Mouse (Mus musculus) intestine, postnatal 0 days (tissue): ENCODE data around the gene Ccdc39. TPM values are rescaled to one million over a fixed set of nuclear protein-coding genes. Genes with fewer than 3 reads are reported as not detected.

ENCODE experiments used
- ATAC-seq: fragments of 200-750 bp; cut with Nextera tagmentation; 2 replicates; pipeline ENCODE4 v1.8.0; 2017; ENCODE audit warnings: mild to moderate bottlenecking, moderate TSS enrichment, moderate library complexity
- H3K27ac ChIP-seq: fragments of 300-500 bp; sonication (generic); 2 replicates; pipeline ENCODE4 v1.5.1; 2014; ENCODE audit warnings: mild to moderate bottlenecking, low read depth, low read length, moderate library complexity
- H3K27me3 ChIP-seq: fragments of 300-500 bp; sonication (generic); replicated peaks from 2 replicates; pipeline ENCODE4 v1.6.1; 2014; ENCODE audit warnings: low read length, mixed read lengths; ENCODE audit not compliant: control insufficient read depth, insufficient read depth
- H3K36me3 ChIP-seq: fragments of 300-500 bp; sonication (generic); 2 replicates; pipeline ENCODE4 v1.6.1; 2014; ENCODE audit warnings: mild to moderate bottlenecking, moderate library complexity; ENCODE audit not compliant: control insufficient read depth, insufficient read depth
- H3K4me1 ChIP-seq: fragments of 300-500 bp; sonication (generic); replicated peaks from 2 replicates; pipeline ENCODE4 v1.6.1; 2014; ENCODE audit warnings: antibody characterized with exemption, low read length, mixed read lengths; ENCODE audit not compliant: control insufficient read depth, insufficient read depth
- H3K4me2 ChIP-seq: fragments of 300-500 bp; sonication (generic); replicated peaks from 2 replicates; pipeline ENCODE4 v1.6.1; 2014; ENCODE audit warnings: low read depth, mild to moderate bottlenecking, moderate library complexity
- H3K4me3 ChIP-seq: fragments of 300-500 bp; sonication (generic); 2 replicates; pipeline ENCODE4 v1.5.1; 2014; ENCODE audit warnings: low read depth, low read length
- H3K9ac ChIP-seq: fragments of 300-500 bp; sonication (generic); 2 replicates; pipeline ENCODE4 v1.6.1; 2014; ENCODE audit warnings: mild to moderate bottlenecking, low read depth, low read length
- H3K9me3 ChIP-seq: fragments of 300-500 bp; sonication (generic); 2 replicates; pipeline ENCODE4 v1.6.1; 2016; ENCODE audit warnings: mixed run types; ENCODE audit not compliant: control insufficient read depth
- CTCF ChIP-seq: sonication (generic); IDR thresholded peaks from 2 replicates; pipeline ENCODE4 v1.5.1; 2016; ENCODE audit warnings: low read depth, mild to moderate bottlenecking, control low read depth, antibody characterized with exemption, moderate library complexity
- WGBS: fragments of 180-500 bp; shearing (Covaris S2); extraction: QIAGEN DNeasy Blood & Tissue Kit; methylation state at CpG from one replicate; pipeline ENCODE4 v1.1.7; 2014; 5-methylcytosine and 5-hydroxymethylcytosine counted together
- polyA plus RNA-seq: library from polyadenylated mRNA; unstranded; fragments of >200 nt; fragmentation: Nextera tagmentation; extraction: Ambion mirVana; gene quantifications from 2 replicates; pipeline ENCODE4 v1.2.1, GENCODE M21; 2015

Ccdc39 gene
- polyA plus RNA-seq, 1 experiment from 2014 or later: 0.39 TPM

- Histone ChIP-seq H3K4me2 (no peak overlapping the region), H3K27ac (no peak overlapping the region), H3K4me3 (no peak overlapping the region), H3K4me1 (no peaks in the 10 kb centered on the region), H3K9me3 (no peaks in the 10 kb centered on the region), H3K36me3 (no peaks in the 10 kb centered on the region), H3K27me3 (no peaks in the 10 kb centered on the region), H3K9ac (no peak overlapping the region)
- ATAC-seq: no peak
- WGBS: 90% methylated on average over 4 of the region's 4 CpGs
- no peak for TF ChIP-seq CTCF
Observed at GRCm38 (mm10) chr3:33850856-33851255, 6.7 kb upstream of the Ccdc39 start.

DNA sequence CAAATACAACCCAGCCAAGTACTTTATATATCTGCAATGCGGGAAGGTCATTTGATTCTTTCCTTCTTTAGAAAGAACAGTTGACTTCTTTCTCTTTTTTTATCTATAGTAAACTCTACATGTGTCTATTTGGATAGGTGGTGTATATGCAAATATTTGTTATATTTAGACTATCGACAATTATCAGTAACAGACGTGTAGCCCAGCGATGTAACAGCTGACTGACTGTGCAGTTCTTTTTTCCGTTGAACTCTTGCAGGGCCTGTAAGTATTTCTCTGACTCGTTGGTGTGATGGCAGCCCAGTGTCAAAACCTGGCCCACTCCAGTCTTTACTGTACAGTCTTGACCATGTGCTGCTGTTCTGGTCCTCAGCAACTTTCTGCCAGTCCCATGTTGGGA lies 2.5 kb upstream of the Ccdc39 start:
- no peak overlapping the region for H3K9ac ChIP-seq
- H3K27me3 ChIP-seq: no peaks in the 10 kb centered on the region
- no peak for ATAC-seq
- no peak for TF ChIP-seq CTCF
- H3K4me3 ChIP-seq: no peak overlapping the region
- no peaks in the 10 kb centered on the region for H3K9me3 ChIP-seq
- no peak overlapping the region for H3K27ac ChIP-seq
- H3K4me1 ChIP-seq: no peaks in the 10 kb centered on the region; the same call in 1 of the 2 replicates
- no peak overlapping the region for H3K4me2 ChIP-seq
- 66% methylated on average over 6 of the region's 6 CpGs for WGBS
- H3K36me3 ChIP-seq: no peaks in the 10 kb centered on the region

DNA sequence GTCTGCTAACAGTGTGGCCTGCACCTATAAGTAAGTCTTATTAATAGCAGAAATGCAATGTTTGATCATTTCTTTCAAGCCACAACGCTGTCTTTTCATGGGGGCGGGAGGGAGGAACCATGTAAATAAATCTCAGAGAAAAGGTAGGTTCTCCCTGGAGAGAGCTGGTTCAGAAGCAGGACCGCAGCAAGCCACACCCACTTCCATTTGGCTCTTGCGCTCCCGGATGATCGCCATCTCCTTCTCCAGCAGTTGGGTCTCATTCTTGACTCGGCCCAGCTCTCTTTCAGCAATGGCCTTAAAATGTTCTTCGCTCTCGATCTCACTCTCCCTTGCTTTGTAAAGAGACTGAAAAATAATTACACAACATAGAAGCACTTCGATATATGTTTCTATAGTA lies 5.2 kb downstream of the Ccdc39 start:
- WGBS: 42% methylated on average over 10 of the region's 10 CpGs
- Histone ChIP-seq H3K4me2 (peak overlapping the region; percentile 50), H3K9me3 (no peaks in the 10 kb centered on the region), H3K4me1 (no peaks in the 10 kb centered on the region; the same call in 1 of the 2 replicates), H3K27ac (no peak overlapping the region), H3K36me3 (no peaks in the 10 kb centered on the region), H3K9ac (no peak overlapping the region), H3K27me3 (no peaks in the 10 kb centered on the region), H3K4me3 (peak overlapping the region; percentile 23)
- no peak for ATAC-seq
- TF ChIP-seq CTCF: no peak

DNA sequence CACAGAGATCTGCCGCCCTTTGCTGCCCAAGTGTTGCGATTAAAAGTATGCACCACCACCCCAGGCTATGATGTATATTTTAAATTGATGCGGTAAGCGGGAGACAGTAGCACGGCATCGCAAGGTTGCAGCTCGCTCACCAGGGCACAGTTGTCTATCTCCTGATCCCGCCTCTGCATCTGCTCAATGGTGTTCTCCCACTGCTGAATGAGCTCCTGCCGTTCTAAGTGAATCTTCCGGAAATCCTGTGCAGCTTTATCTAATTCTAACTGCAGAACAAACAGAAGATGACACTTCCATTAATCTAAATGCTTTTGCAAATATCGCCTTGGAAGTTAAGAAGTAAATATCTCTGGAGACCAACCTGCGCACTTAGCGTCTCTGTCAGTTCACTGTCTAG lies 7.5 kb downstream of the Ccdc39 start:
- Histone ChIP-seq H3K9me3 (no peaks in the 10 kb centered on the region), H3K27me3 (no peaks in the 10 kb centered on the region), H3K9ac (no peak overlapping the region), H3K4me3 (no peak overlapping the region), H3K4me2 (no peak overlapping the region), H3K4me1 (no peaks in the 10 kb centered on the region), H3K27ac (no peak overlapping the region), H3K36me3 (no peaks in the 10 kb centered on the region)
- ATAC-seq: no peak
- 76% methylated on average over 13 of the region's 13 CpGs for WGBS
- no peak for TF ChIP-seq CTCF

DNA sequence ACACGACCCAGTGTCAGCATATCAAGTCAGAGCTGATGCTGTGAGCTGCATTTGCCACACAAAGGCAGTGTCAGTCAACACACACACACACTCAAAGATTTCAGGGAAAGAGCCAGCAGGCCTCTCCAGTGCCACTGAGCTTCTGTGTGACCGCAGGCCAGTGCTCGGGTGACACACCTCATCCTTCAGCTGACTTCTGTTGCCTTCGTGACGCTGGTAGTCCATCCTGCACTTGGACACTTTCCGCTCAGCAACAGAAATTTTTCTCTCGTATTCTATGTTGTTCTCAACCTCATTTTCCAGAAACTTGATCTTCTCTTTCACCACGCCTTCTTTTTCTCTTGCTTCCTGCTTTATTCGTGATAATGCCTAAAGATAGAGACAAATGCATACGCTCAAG lies 11.8 kb downstream of the Ccdc39 start:
- no peak for ATAC-seq
- Histone ChIP-seq H3K4me3 (no peak overlapping the region), H3K9ac (no peak overlapping the region), H3K4me2 (no peak overlapping the region), H3K36me3 (no peaks in the 10 kb centered on the region), H3K9me3 (no peaks in the 10 kb centered on the region), H3K27ac (no peak overlapping the region), H3K27me3 (no peaks in the 10 kb centered on the region), H3K4me1 (no peaks in the 10 kb centered on the region)
- WGBS: 80% methylated on average over 10 of the region's 10 CpGs
- TF ChIP-seq CTCF: no peak

- H3K36me3 ChIP-seq: no peaks in the 10 kb centered on the region
- ATAC-seq: no peak
- H3K27ac ChIP-seq: no peak overlapping the region
- 26% methylated on average over 9 of the region's 9 CpGs for WGBS
- H3K27me3 ChIP-seq: no peaks in the 10 kb centered on the region
- H3K4me1 ChIP-seq: no peaks in the 10 kb centered on the region
- TF ChIP-seq CTCF: peak; percentile 85
- no peak overlapping the region for H3K9ac ChIP-seq
- no peaks in the 10 kb centered on the region for H3K9me3 ChIP-seq
- H3K4me2 ChIP-seq: no peak overlapping the region
- no peak overlapping the region for H3K4me3 ChIP-seq
Observed at GRCm38 (mm10) chr3:33824135-33824946, 19.8 kb downstream of the Ccdc39 start.
